Mouse (Mus musculus): ENCODE measurements around the gene Hoxa3.

GRCm38 (mm10) chr6:52180726-52181125 lies 32.4 kb downstream of the Hoxa3 start:
- no peak for TF ChIP-seq POLR2A (IDR thresholded peaks at IDR 0.05; ENCODE audit: borderline replicate concordance, low read depth, low read length)
- no peak for TF ChIP-seq CTCF (IDR thresholded peaks at IDR 0.05; ENCODE audit: low read depth, low read length)
